Mouse (Mus musculus) intestine, embryonic 15.5 days (tissue): ENCODE results near the gene A3galt2. TPM values are rescaled to one million over a fixed set of nuclear protein-coding genes. Genes with fewer than 3 reads are reported as not detected.

Source experiments
- ATAC-seq: fragments of 200-750 bp; cut with Nextera tagmentation; 2 replicates; pipeline ENCODE4 v1.8.0; 2017; ENCODE audit warnings: moderate TSS enrichment, moderate library complexity
- H3K27ac ChIP-seq: fragments of 300-500 bp; sonication (generic); 2 replicates; pipeline ENCODE4 v1.5.1; 2015; ENCODE audit warnings: mild to moderate bottlenecking, inconsistent platforms
- H3K27me3 ChIP-seq: fragments of 300-500 bp; sonication (generic); replicated peaks from 2 replicates; pipeline ENCODE4 v1.6.1; 2015; ENCODE audit warnings: inconsistent platforms
- H3K36me3 ChIP-seq: fragments of 300-500 bp; sonication (generic); 2 replicates; pipeline ENCODE4 v1.6.1; 2015; ENCODE audit warnings: inconsistent platforms
- H3K4me1 ChIP-seq: fragments of 300-500 bp; sonication (generic); replicated peaks from 2 replicates; pipeline ENCODE4 v1.6.1; 2015; ENCODE audit warnings: inconsistent platforms
- H3K4me2 ChIP-seq: fragments of 300-500 bp; sonication (generic); replicated peaks from 2 replicates; pipeline ENCODE4 v1.6.1; 2015; ENCODE audit warnings: mild to moderate bottlenecking, inconsistent platforms
- H3K4me3 ChIP-seq: fragments of 300-500 bp; sonication (generic); replicated peaks from 2 replicates; pipeline ENCODE4 v1.5.1; 2015; ENCODE audit warnings: inconsistent platforms
- H3K9ac ChIP-seq: fragments of 300-500 bp; sonication (generic); 2 replicates; pipeline ENCODE4 v1.6.1; 2015; ENCODE audit warnings: inconsistent platforms
- H3K9me3 ChIP-seq: fragments of 300-500 bp; sonication (generic); 2 replicates; pipeline ENCODE4 v1.6.1; 2016; ENCODE audit warnings: inconsistent platforms
- WGBS: fragments of 180-500 bp; shearing (Covaris S2); methylation state at CpG from one replicate; pipeline ENCODE4 v1.1.7; 2015; 5-methylcytosine and 5-hydroxymethylcytosine counted together
- polyA plus RNA-seq: library from polyadenylated mRNA; unstranded; fragments of >200 nt; fragmentation: Nextera tagmentation; extraction: Ambion mirVana; gene quantifications from 2 replicates; pipeline ENCODE4 v1.2.1, GENCODE M21; 2015

The A3galt2 gene
- polyA plus RNA-seq, 1 experiment from 2014 or later = 0.13 TPM

DNA sequence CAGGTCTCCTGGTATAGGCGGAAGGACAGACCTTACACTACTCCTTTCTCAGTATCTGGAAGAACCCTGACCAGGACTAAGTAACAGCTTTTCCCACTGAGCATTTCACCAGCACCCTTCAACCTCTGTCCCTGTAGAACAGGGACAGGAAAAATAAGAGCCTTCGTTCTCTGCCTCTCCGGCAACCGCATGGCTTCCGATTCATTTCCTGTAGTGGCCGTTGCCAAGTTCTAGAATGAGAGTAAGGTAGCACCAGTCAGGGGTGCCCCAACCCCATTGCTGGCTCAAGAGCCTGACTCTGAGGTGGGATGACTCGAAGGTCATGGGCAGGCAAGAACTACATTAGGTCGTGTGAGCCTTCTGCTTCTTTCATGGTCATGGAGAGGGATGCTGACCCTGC is 10.0 kb upstream of the A3galt2 start:
- no peak overlapping the region for H3K4me3 ChIP-seq
- no peak overlapping the region for H3K27ac ChIP-seq
- H3K27me3 ChIP-seq = no peaks in the 10 kb centered on the region
- 89% methylated on average over 8 of the region's 8 CpGs for WGBS
- H3K9ac ChIP-seq = no peak overlapping the region
- H3K36me3 ChIP-seq = peaks cover 52% of the 10 kb centered on the region
- no peak for ATAC-seq
- no peaks in the 10 kb centered on the region for H3K9me3 ChIP-seq
- peaks cover 5% of the 10 kb centered on the region for H3K4me1 ChIP-seq
- no peak overlapping the region for H3K4me2 ChIP-seq

DNA sequence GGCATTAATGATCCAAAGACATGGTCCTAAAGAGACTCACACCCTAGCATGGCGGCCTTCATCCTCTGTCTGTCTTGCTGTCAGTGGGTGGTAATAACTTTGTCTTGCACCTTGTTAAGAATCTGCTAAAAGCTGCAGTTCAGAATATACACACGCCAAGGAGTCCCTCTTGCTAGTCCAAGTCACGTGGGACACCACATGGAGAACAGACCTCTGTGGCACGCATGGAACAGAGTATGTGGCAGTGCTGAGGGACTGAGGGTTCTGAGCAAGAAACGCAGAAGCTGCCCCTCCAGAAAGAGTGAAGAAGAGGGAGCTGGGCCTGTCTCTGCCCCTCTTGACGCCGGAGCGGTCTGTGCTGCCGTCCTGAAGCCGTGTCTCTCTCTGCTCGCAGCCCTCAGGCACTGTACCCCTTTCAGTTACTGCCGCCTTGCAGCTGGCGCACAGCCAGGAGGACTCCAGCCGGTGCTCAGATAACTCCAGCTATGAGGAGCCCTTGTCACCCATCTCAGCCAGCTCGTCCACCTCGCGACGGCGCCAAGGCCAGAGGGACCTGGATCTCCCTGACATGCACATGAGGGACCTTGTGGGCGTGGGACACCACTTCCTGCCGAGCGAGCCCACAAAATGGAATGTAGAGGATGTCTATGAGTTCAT is 7.4 kb upstream of the A3galt2 start:
- Histone ChIP-seq H3K9me3 (no peaks in the 10 kb centered on the region), H3K36me3 (peaks cover 69% of the 10 kb centered on the region), H3K9ac (no peak overlapping the region), H3K4me2 (no peak overlapping the region), H3K27me3 (no peaks in the 10 kb centered on the region), H3K4me1 (no peaks in the 10 kb centered on the region), H3K27ac (no peak overlapping the region), H3K4me3 (no peak overlapping the region)
- ATAC-seq = no peak
- 83% methylated on average over 22 of the region's 22 CpGs for WGBS

DNA sequence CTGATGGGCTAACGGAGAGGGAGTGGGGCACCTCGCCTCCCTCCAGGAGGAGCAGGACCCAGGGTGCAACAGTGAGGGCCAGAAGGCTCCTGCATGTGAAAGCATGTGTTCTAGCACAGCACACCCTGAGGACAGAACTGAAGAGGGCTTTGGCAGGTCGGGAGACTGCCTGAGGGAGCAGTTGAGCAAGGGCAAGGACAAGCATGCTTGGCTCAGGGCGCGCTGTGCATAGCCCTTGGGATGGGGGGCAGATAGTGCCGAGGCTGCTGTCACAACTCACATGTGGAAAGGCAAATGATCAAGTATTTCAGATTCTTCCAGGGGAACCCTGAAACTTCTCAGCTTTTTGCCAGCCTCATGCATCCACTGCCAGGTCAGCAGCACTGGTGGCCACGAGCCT is 6.9 kb upstream of the A3galt2 start:
- Histone ChIP-seq H3K36me3 (peaks cover 71% of the 10 kb centered on the region), H3K4me2 (no peak overlapping the region), H3K9ac (no peak overlapping the region), H3K4me1 (no peaks in the 10 kb centered on the region), H3K4me3 (no peak overlapping the region), H3K27ac (no peak overlapping the region), H3K9me3 (no peaks in the 10 kb centered on the region), H3K27me3 (no peaks in the 10 kb centered on the region)
- ATAC-seq = no peak
- WGBS = 88% methylated on average over 7 of the region's 7 CpGs

DNA sequence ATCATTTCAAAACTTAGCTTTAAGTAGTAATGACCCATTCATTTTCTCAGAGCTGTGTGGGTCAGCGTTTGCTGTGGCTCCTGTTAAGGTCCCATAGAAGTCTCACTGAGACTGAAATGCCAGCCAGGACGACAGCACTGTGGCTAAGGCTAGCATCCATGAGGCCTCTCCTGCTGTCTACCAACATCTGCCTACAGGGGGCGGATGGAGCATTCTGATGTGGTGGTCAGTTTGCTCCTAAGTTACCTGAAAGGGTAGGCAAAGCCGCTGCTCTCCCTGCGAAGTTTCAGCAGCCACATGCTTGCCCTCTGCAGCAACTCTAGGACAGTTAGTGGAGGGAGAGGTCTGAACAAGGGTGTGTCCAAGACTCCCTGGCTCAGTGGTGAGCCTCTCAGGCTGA is 4.2 kb upstream of the A3galt2 start:
- H3K4me3 ChIP-seq = no peak overlapping the region
- H3K36me3 ChIP-seq = peaks cover 62% of the 10 kb centered on the region
- no peak overlapping the region for H3K9ac ChIP-seq
- whole genome bisulfite sequencing = 60% methylated on average over 5 of the region's 5 CpGs
- no peak for ATAC-seq
- H3K27ac ChIP-seq = no peak overlapping the region
- H3K4me2 ChIP-seq = no peak overlapping the region
- no peaks in the 10 kb centered on the region for H3K9me3 ChIP-seq
- H3K4me1 ChIP-seq = no peaks in the 10 kb centered on the region
- H3K27me3 ChIP-seq = no peaks in the 10 kb centered on the region

DNA sequence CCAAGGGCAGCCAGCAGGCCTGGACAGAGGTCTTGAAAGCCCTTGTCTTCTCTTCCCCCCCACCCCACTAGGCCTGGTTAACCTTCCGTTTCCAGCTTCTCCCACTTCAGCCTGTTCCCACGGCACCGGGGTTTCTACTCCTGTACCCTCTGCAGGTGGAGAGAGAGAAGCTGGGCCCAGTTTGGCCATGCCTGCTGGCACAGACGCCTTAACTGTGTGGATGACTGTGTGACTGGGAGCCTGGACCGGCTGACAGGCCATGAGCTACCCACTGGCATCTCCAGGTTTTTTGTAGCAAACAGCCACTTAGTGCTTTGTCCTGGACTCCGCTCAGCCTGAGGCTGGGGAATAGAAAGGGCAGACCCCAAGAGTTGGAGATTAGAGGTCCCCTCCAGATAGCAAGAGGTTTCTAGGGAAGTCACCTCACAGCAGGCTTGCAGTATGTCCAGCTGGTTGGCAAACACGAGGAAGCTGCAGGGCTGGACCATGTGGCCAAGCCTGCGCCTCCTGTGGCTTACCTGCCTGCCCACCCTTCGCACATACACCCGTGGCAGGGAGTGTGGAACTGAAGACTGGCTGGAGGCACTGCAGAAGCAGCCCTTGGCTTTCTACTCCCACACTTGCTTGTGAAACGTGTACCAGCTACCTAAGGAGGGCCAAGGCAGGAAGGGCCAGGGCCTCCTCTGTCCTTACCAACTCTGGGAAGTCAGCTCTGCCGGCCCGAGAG is 3.0 kb upstream of the A3galt2 start:
- WGBS = 90% methylated on average over 13 of the region's 13 CpGs
- no peak overlapping the region for H3K4me2 ChIP-seq
- H3K27me3 ChIP-seq = no peaks in the 10 kb centered on the region
- H3K4me1 ChIP-seq = no peaks in the 10 kb centered on the region
- H3K36me3 ChIP-seq = peaks cover 51% of the 10 kb centered on the region
- ATAC-seq = no peak
- no peak overlapping the region for H3K27ac ChIP-seq
- H3K9ac ChIP-seq = no peak overlapping the region
- no peak overlapping the region for H3K4me3 ChIP-seq
- H3K9me3 ChIP-seq = no peaks in the 10 kb centered on the region

DNA sequence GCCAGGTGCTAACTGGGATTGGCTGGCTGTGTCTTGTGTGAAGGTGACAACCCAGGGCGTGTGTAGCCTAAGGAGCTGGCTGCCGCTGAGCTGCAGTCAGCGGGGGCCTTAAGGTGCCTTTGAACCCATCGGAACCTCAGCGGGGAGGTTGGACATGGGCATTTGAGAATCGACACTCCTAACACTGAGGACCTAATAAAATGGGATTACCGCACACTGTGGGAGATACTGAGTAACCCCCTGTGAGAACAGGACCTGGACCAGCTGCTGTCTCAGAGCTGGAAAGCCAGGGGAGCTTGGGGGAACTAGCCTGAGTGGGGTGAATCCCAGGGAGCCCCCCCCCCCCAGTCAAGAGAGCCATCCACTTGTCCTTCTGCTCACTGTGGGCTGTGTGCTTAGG is 1.6 kb upstream of the A3galt2 start:
- Histone ChIP-seq H3K27me3 (no peaks in the 10 kb centered on the region), H3K9ac (no peak overlapping the region), H3K4me3 (no peak overlapping the region), H3K36me3 (peaks cover 38% of the 10 kb centered on the region), H3K27ac (no peak overlapping the region), H3K9me3 (no peaks in the 10 kb centered on the region), H3K4me2 (no peak overlapping the region), H3K4me1 (no peaks in the 10 kb centered on the region)
- WGBS = 96% methylated on average over 7 of the region's 7 CpGs
- no peak for ATAC-seq

DNA sequence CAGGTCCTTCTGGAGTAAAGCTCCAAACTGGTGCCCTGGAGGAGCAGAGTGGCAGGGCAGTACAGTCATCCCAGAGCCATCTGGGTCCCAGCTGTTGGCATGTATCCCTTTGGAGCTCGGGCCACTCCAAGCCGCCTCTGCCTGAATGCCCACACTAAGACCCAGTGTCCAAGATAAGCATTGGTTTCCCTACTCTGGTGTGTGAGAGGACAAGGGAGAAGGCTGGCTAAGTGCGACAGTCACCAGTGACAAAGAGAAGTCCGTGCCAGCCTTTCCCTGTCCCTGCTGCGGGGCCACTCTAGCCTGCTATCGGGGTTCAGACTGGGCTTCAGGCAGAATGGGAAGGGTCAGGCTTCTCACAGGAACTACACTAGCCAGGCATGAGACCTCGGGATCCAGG is 736 bp downstream of the A3galt2 start:
- no peak overlapping the region for H3K4me2 ChIP-seq
- 82% methylated on average over 7 of the region's 7 CpGs for WGBS
- H3K27ac ChIP-seq = no peak overlapping the region
- H3K36me3 ChIP-seq = peaks cover 24% of the 10 kb centered on the region
- H3K9me3 ChIP-seq = no peaks in the 10 kb centered on the region
- ATAC-seq = no peak
- H3K9ac ChIP-seq = no peak overlapping the region
- H3K4me3 ChIP-seq = no peak overlapping the region
- H3K27me3 ChIP-seq = no peaks in the 10 kb centered on the region
- H3K4me1 ChIP-seq = no peaks in the 10 kb centered on the region

DNA sequence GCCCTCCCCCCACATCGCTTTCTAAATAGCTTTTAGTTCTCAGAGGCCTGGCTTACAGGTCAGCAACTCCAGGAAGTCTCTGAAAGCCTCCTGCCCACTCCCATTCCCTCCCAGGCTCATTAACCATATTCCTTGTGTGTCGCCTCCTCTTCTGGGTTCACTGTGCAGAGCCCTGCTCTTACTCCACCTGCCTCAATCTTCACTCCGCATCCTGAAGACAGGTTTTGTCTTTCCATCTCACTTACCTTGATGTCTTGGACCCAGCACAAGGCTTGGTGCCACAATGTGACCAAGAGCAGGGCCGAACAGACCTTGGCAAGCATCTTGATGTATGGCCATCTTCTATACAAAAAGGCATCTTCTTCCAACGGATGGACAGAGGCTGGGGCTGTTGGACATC is 4.0 kb downstream of the A3galt2 start:
- H3K27me3 ChIP-seq = no peaks in the 10 kb centered on the region
- no peak for ATAC-seq
- H3K36me3 ChIP-seq = no peaks in the 10 kb centered on the region
- WGBS = 70% methylated on average over 5 of the region's 5 CpGs
- H3K9ac ChIP-seq = no peak overlapping the region
- no peaks in the 10 kb centered on the region for H3K4me1 ChIP-seq
- no peaks in the 10 kb centered on the region for H3K9me3 ChIP-seq
- no peak overlapping the region for H3K4me2 ChIP-seq
- no peak overlapping the region for H3K27ac ChIP-seq
- H3K4me3 ChIP-seq = no peak overlapping the region

DNA sequence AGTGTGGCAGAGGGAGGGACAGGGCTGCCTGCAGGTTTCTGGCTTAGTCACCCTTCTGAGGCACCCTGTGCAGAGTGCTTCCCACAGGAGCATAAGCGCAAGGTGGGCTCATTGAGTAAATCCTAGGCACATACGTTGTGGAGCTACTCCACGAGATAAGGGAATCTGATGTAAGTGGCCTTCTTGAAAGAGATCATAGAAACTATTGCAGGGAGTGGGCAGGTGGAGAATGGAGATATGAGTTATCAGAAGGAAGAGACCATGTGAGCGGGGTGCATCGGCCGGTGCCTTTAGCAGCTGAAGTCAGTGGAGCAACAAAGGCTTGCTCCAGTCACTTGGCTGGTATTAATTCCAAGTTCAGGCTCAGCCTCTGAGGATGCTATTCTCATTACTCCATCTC is 4.9 kb downstream of the A3galt2 start:
- no peaks in the 10 kb centered on the region for H3K4me1 ChIP-seq
- no peak overlapping the region for H3K27ac ChIP-seq
- WGBS = 77% methylated on average over 6 of the region's 6 CpGs
- H3K4me2 ChIP-seq = no peak overlapping the region
- no peaks in the 10 kb centered on the region for H3K9me3 ChIP-seq
- 0 out of 2 replicates have a peak, but pooled peaks have one; percentile 8 for ATAC-seq
- H3K9ac ChIP-seq = no peak overlapping the region
- H3K27me3 ChIP-seq = no peaks in the 10 kb centered on the region
- no peaks in the 10 kb centered on the region for H3K36me3 ChIP-seq
- H3K4me3 ChIP-seq = no peak overlapping the region

DNA sequence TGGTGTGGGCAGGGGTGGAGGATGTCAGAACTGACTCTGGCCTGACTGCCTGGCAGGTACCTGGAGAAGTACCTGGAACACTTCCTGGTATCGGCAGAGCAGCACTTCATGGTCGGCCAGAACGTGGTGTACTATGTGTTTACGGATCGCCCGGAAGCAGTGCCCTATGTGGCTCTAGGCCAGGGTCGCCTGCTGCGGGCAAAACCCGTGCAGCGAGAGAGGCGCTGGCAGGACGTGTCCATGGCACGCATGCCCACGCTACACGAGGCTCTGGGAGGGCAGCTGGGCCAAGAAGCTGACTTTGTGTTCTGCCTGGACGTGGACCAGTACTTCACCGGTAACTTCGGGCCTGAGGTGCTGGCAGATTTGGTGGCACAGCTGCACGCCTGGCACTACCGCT is 11.8 kb downstream of the A3galt2 start:
- Histone ChIP-seq H3K4me1 (no peaks in the 10 kb centered on the region), H3K4me3 (no peak overlapping the region), H3K9me3 (no peaks in the 10 kb centered on the region), H3K27ac (no peak overlapping the region), H3K27me3 (no peaks in the 10 kb centered on the region), H3K36me3 (no peaks in the 10 kb centered on the region), H3K9ac (no peak overlapping the region), H3K4me2 (no peak overlapping the region)
- no peak for ATAC-seq
- 94% methylated on average over 20 of the region's 20 CpGs for WGBS

DNA sequence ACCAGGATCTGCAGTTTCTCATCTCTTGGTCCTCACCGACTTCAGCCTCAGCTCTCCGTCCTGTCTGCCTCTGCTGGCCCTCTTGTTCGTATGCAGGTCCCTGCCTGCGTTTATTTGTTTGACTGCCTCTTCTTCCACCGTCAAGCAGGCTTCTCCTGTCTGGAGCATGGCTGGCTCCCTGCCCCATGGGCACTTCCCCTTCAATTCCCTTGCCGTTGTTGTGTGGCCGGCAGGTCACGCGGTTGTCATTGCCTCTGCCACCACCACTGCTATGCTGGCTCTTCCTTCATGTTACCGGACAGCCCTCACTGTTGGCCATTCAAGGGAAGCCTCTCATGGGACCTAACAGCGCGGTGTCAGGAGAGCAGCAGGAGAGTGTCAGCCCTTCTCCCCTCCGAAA is 13.0 kb downstream of the A3galt2 start:
- Histone ChIP-seq H3K4me2 (no peak overlapping the region), H3K27ac (no peak overlapping the region), H3K36me3 (peaks cover 5% of the 10 kb centered on the region; the same call in 1 of the 2 replicates), H3K4me3 (no peak overlapping the region), H3K27me3 (no peaks in the 10 kb centered on the region), H3K9ac (no peak overlapping the region), H3K9me3 (no peaks in the 10 kb centered on the region), H3K4me1 (no peaks in the 10 kb centered on the region)
- 71% methylated on average over 13 of the region's 13 CpGs for WGBS
- no peak for ATAC-seq

DNA sequence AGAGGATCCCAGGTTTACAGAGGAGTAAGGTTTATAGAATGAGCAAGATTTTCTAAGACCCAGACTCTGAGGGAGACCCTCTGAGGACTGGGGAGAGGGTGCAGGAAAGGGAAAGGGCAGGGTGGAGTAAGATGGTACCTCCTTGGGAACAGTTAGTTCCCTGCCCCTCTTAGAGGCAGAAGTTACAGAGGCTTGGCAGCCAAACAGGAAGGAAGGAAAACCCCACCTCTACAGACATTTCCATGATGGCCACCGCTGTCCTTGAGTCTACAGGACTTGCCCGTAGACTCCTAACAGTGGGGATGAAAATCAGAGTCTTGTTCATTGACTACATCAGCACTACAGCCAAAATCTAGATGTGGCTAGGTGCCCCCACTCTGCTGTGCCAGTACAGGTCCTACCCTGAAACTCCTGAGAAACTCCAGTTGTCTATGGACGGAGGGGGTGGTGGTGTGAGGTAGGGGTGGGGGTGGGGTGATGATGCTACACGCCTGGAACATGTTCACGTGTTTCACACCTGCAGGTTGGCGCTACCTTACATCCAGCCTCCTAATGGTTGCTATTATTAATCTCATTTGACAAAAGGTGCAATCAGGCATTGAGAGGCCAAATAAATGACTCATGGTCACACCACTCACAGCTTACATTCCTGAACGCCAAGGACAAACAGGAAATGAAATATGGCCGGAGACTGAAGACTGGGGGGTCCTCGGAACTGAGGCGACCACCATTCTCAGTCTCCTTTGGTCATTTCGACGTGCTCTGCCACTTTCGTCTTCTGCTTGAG is 14.6 kb downstream of the A3galt2 start:
- H3K27me3 ChIP-seq = no peaks in the 10 kb centered on the region
- no peak for ATAC-seq
- WGBS = 75% methylated on average over 13 of the region's 13 CpGs

More for the DNA sequence above, 14.6 kb downstream of the A3galt2 start:
- Histone ChIP-seq H3K4me3 (no peak overlapping the region), H3K4me1 (no peaks in the 10 kb centered on the region), H3K4me2 (no peak overlapping the region), H3K9ac (no peak overlapping the region), H3K36me3 (peaks cover 20% of the 10 kb centered on the region), H3K27ac (no peak overlapping the region), H3K9me3 (no peaks in the 10 kb centered on the region)
